Mouse (Mus musculus) midbrain, embryonic 10.5 days (tissue): ENCODE measurements around the gene Tbl1xr1. TPM values are rescaled to one million over a fixed set of nuclear protein-coding genes. Genes with fewer than 3 reads are reported as not detected.

Experiments
- DNase-seq: peaks from one replicate; pipeline ENCODE4 v3.0.0-alpha.2; 2017; ENCODE audit warnings: low spot score
- H3K27ac ChIP-seq: fragments of 300-500 bp; sonication (generic); replicated peaks from 2 replicates; pipeline ENCODE4 v1.5.1; 2016; ENCODE audit warnings: mild to moderate bottlenecking
- H3K27me3 ChIP-seq: fragments of 300-500 bp; sonication (generic); 2 replicates; pipeline ENCODE4 v1.6.1; 2016; ENCODE audit warnings: low read depth, mild to moderate bottlenecking; ENCODE audit not compliant: poor library complexity, severe bottlenecking
- H3K36me3 ChIP-seq: fragments of 300-500 bp; sonication (generic); 2 replicates; pipeline ENCODE4 v1.6.1; 2016; ENCODE audit warnings: mild to moderate bottlenecking, moderate library complexity
- H3K4me1 ChIP-seq: fragments of 300-500 bp; sonication (generic); 2 replicates; pipeline ENCODE4 v1.6.1; 2016
- H3K4me3 ChIP-seq: fragments of 300-500 bp; sonication (generic); 2 replicates; pipeline ENCODE4 v1.5.1; 2016; ENCODE audit warnings: mild to moderate bottlenecking, moderate library complexity
- H3K9me3 ChIP-seq: fragments of 300-500 bp; sonication (generic); replicated peaks from 2 replicates; pipeline ENCODE4 v1.6.1; 2016; ENCODE audit warnings: mild to moderate bottlenecking
- WGBS: fragments of 180-500 bp; shearing (Covaris S2); methylation state at CpG from one replicate; pipeline ENCODE4 v1.1.7; 2016; 5-methylcytosine and 5-hydroxymethylcytosine counted together
- polyA plus RNA-seq: library from polyadenylated mRNA; unstranded; fragments of >200 nt; fragmentation: Nextera tagmentation; extraction: Ambion mirVana; gene quantifications from 2 replicates; pipeline ENCODE4 v1.2.1, GENCODE M21; 2016

Tbl1xr1 gene
- polyA plus RNA-seq, 1 experiment from 2014 or later = 20.7 TPM

- H3K4me3 ChIP-seq = no peak overlapping the region
- DNase-seq = no peak
- no peaks in the 10 kb centered on the region for H3K4me1 ChIP-seq
- 40% methylated on average over 2 of the region's 2 CpGs for WGBS
- peaks cover 29% of the 10 kb centered on the region for H3K36me3 ChIP-seq
- no peaks in the 10 kb centered on the region for H3K27me3 ChIP-seq
- H3K9me3 ChIP-seq = peaks cover 45% of the 10 kb centered on the region
- no peak overlapping the region for H3K27ac ChIP-seq
Measured at GRCm38 (mm10) chr3:22156397-22156796, 79.9 kb downstream of the Tbl1xr1 start.

GRCm38 (mm10) chr3:22162948-22163347 lies 86.5 kb downstream of the Tbl1xr1 start:
- 97% methylated on average over 3 of the region's 3 CpGs for whole genome bisulfite sequencing
- Histone ChIP-seq H3K27ac (no peak overlapping the region), H3K36me3 (peaks cover 25% of the 10 kb centered on the region), H3K9me3 (peaks cover 24% of the 10 kb centered on the region), H3K27me3 (no peaks in the 10 kb centered on the region), H3K4me3 (no peak overlapping the region), H3K4me1 (no peaks in the 10 kb centered on the region)
- DNase-seq = no peak

- H3K27ac ChIP-seq = no peak overlapping the region
- H3K36me3 ChIP-seq = peaks cover 7% of the 10 kb centered on the region; the same call in 1 of the 2 replicates
- H3K4me3 ChIP-seq = no peak overlapping the region
- peaks cover 9% of the 10 kb centered on the region for H3K4me1 ChIP-seq
- H3K9me3 ChIP-seq = no peaks in the 10 kb centered on the region
- DNase-seq = no peak
- no peaks in the 10 kb centered on the region for H3K27me3 ChIP-seq
- 96% methylated on average over 2 of the region's 2 CpGs for WGBS
Measured at GRCm38 (mm10) chr3:22167856-22168255, 91.4 kb downstream of the Tbl1xr1 start.

- H3K9me3 ChIP-seq = no peaks in the 10 kb centered on the region
- H3K36me3 ChIP-seq = peaks cover 4% of the 10 kb centered on the region; the same call in 1 of the 2 replicates
- WGBS = 94% methylated on average over 4 of the region's 4 CpGs
- H3K27ac ChIP-seq = no peak overlapping the region
- no peak overlapping the region for H3K4me3 ChIP-seq
- H3K4me1 ChIP-seq = peaks cover 10% of the 10 kb centered on the region
- DNase-seq = no peak
- H3K27me3 ChIP-seq = no peaks in the 10 kb centered on the region
Measured at GRCm38 (mm10) chr3:22168432-22168831, 92.0 kb downstream of the Tbl1xr1 start.

- WGBS = 92% methylated on average over 8 of the region's 8 CpGs
- Histone ChIP-seq H3K4me1 (peaks cover 10% of the 10 kb centered on the region), H3K27me3 (no peaks in the 10 kb centered on the region), H3K9me3 (no peaks in the 10 kb centered on the region), H3K36me3 (no peaks in the 10 kb centered on the region), H3K27ac (no peak overlapping the region), H3K4me3 (no peak overlapping the region)
- DNase-seq = no peak
Measured at GRCm38 (mm10) chr3:22171526-22171925, 95.1 kb downstream of the Tbl1xr1 start.

- no peaks in the 10 kb centered on the region for H3K9me3 ChIP-seq
- no peak overlapping the region for H3K27ac ChIP-seq
- H3K4me1 ChIP-seq = peaks cover 10% of the 10 kb centered on the region
- no peaks in the 10 kb centered on the region for H3K36me3 ChIP-seq
- H3K4me3 ChIP-seq = no peak overlapping the region
- no peaks in the 10 kb centered on the region for H3K27me3 ChIP-seq
- DNase-seq = no peak
- WGBS = 64% methylated on average over 2 of the region's 2 CpGs
Measured at GRCm38 (mm10) chr3:22172410-22172809, 96.0 kb downstream of the Tbl1xr1 start.

GRCm38 (mm10) chr3:22173171-22173570 lies 96.7 kb downstream of the Tbl1xr1 start:
- WGBS = 90% methylated on average over 5 of the region's 5 CpGs
- Histone ChIP-seq H3K27ac (no peak overlapping the region), H3K4me3 (no peak overlapping the region), H3K27me3 (no peaks in the 10 kb centered on the region), H3K36me3 (no peaks in the 10 kb centered on the region), H3K9me3 (no peaks in the 10 kb centered on the region), H3K4me1 (peaks cover 10% of the 10 kb centered on the region)
- DNase-seq = no peak

GRCm38 (mm10) chr3:22174232-22174631 lies 97.8 kb downstream of the Tbl1xr1 start:
- WGBS = 85% methylated on average over 4 of the region's 4 CpGs
- Histone ChIP-seq H3K36me3 (no peaks in the 10 kb centered on the region), H3K27me3 (no peaks in the 10 kb centered on the region), H3K27ac (no peak overlapping the region), H3K9me3 (no peaks in the 10 kb centered on the region), H3K4me1 (peaks cover 10% of the 10 kb centered on the region), H3K4me3 (no peak overlapping the region)
- DNase-seq = no peak

- H3K27ac ChIP-seq = no peak overlapping the region
- no peak overlapping the region for H3K4me3 ChIP-seq
- H3K4me1 ChIP-seq = no peaks in the 10 kb centered on the region
- H3K27me3 ChIP-seq = no peaks in the 10 kb centered on the region
- WGBS = 75% methylated on average over 4 of the region's 4 CpGs
- DNase-seq = no peak
- H3K9me3 ChIP-seq = no peaks in the 10 kb centered on the region
- H3K36me3 ChIP-seq = no peaks in the 10 kb centered on the region
Measured at GRCm38 (mm10) chr3:22180076-22180475, 103.6 kb downstream of the Tbl1xr1 start.

GRCm38 (mm10) chr3:22181026-22181425 lies 104.6 kb downstream of the Tbl1xr1 start:
- WGBS = 93% methylated on average over 2 of the region's 2 CpGs
- H3K4me1 ChIP-seq = no peaks in the 10 kb centered on the region
- H3K27ac ChIP-seq = no peak overlapping the region
- H3K9me3 ChIP-seq = no peaks in the 10 kb centered on the region
- H3K4me3 ChIP-seq = no peak overlapping the region
- no peak for DNase-seq
- H3K27me3 ChIP-seq = no peaks in the 10 kb centered on the region
- H3K36me3 ChIP-seq = no peaks in the 10 kb centered on the region

GRCm38 (mm10) chr3:22185265-22185664 lies 108.8 kb downstream of the Tbl1xr1 start:
- H3K4me1 ChIP-seq = no peaks in the 10 kb centered on the region
- no peak for DNase-seq
- no peaks in the 10 kb centered on the region for H3K9me3 ChIP-seq
- no peak overlapping the region for H3K27ac ChIP-seq
- no peak overlapping the region for H3K4me3 ChIP-seq
- H3K36me3 ChIP-seq = peaks cover 9% of the 10 kb centered on the region
- H3K27me3 ChIP-seq = no peaks in the 10 kb centered on the region
- WGBS = 96% methylated on average over 4 of the region's 4 CpGs

- DNase-seq = no peak
- H3K27ac ChIP-seq = no peak overlapping the region
Measured at GRCm38 (mm10) chr3:22190498-22190897, 114.0 kb downstream of the Tbl1xr1 start.

GRCm38 (mm10) chr3:22192931-22193330 lies 116.5 kb downstream of the Tbl1xr1 start:
- H3K9me3 ChIP-seq = no peaks in the 10 kb centered on the region
- no peaks in the 10 kb centered on the region for H3K27me3 ChIP-seq
- H3K4me3 ChIP-seq = no peak overlapping the region
- H3K36me3 ChIP-seq = peaks cover 81% of the 10 kb centered on the region
- H3K4me1 ChIP-seq = no peaks in the 10 kb centered on the region
- H3K27ac ChIP-seq = no peak overlapping the region
- DNase-seq = no peak
- 94% methylated on average over 5 of the region's 5 CpGs for WGBS

More at GRCm38 (mm10) chr3:22190498-22190897, 114.0 kb downstream of the Tbl1xr1 start:
- peaks cover 58% of the 10 kb centered on the region for H3K36me3 ChIP-seq
- H3K9me3 ChIP-seq = no peaks in the 10 kb centered on the region
- no peaks in the 10 kb centered on the region for H3K4me1 ChIP-seq
- no peak overlapping the region for H3K4me3 ChIP-seq
- H3K27me3 ChIP-seq = no peaks in the 10 kb centered on the region
